Mouse (Mus musculus) G1E (cell line): ENCODE data around the gene Tbc1d16. TPM values are rescaled to one million over a fixed set of nuclear protein-coding genes. Genes with fewer than 3 reads are reported as not detected.

Experiments used
- ATAC-seq: 2 replicates; pipeline ENCODE4 v1.8.0; 2016; ENCODE audit warnings: mild to moderate bottlenecking; ENCODE audit not compliant: insufficient number of reproducible peaks, poor library complexity, low FRiP score, severe bottlenecking; ENCODE audit errors: extremely low read depth
- DNase-seq: peaks from one replicate; pipeline ENCODE4 v3.0.0; 2012; ENCODE audit warnings: low spot score
- H3K27me3 ChIP-seq: 2 replicates; pipeline ENCODE4 v1.6.1; 2012; ENCODE audit warnings: mild to moderate bottlenecking, low read length, inconsistent platforms; ENCODE audit not compliant: insufficient read depth
- H3K36me3 ChIP-seq: replicated peaks from 2 replicates; pipeline ENCODE3; 2012; ENCODE audit warnings: mild to moderate bottlenecking, inconsistent platforms
- H3K4me1 ChIP-seq: 2 replicates; pipeline ENCODE4 v1.6.1; 2012; ENCODE audit warnings: low read depth, low read length, inconsistent platforms, mixed read lengths; ENCODE audit not compliant: insufficient read depth
- H3K4me3 ChIP-seq: 2 replicates; pipeline ENCODE4 v1.5.1; 2012; ENCODE audit warnings: low read depth, mild to moderate bottlenecking, inconsistent platforms, low read length, moderate library complexity, mixed read lengths
- H3K9me3 ChIP-seq: replicated peaks from 2 replicates; pipeline ENCODE4 v1.6.1; 2012; ENCODE audit warnings: inconsistent platforms
- CTCF ChIP-seq: IDR thresholded peaks from 2 replicates; pipeline ENCODE4 v1.5.1; 2012; ENCODE audit warnings: low read depth, low read length, inconsistent platforms, mixed read lengths
- GATA1 ChIP-seq: IDR thresholded peaks from 2 replicates; pipeline ENCODE4 v1.6.1; 2012; ENCODE audit warnings: borderline replicate concordance, low read length, inconsistent platforms, mixed read lengths
- GATA2 ChIP-seq: IDR thresholded peaks from 2 replicates; pipeline ENCODE4 v1.6.1; 2012; ENCODE audit warnings: low read depth, low read length, inconsistent platforms, borderline replicate concordance
- POLR2AphosphoS5 ChIP-seq: IDR thresholded peaks from 2 replicates; pipeline ENCODE4 v1.6.1; 2012; ENCODE audit warnings: low read depth, low read length, inconsistent platforms; ENCODE audit not compliant: insufficient replicate concordance
- TAL1 ChIP-seq: conservative IDR thresholded peaks from 2 replicates; pipeline ENCODE4 v1.6.1; 2012; ENCODE audit warnings: low read depth, low read length, inconsistent platforms, mixed read lengths
- polyA plus RNA-seq: library from polyadenylated mRNA; stranded (reverse); fragments of >175 nt; gene quantifications from 2 replicates; pipeline ENCODE4 v1.2.3, GENCODE M21; 2012
- total RNA-seq, 2 experiments: library from RNA; stranded (forward) in 1 of 2; stranded (reverse) in 1 of 2; fragments of 200-1000 nt in 1 of 2; fragments of >200 nt in 1 of 2; fragmentation: Nextera tagmentation in 1 of 2; gene quantifications; 2 replicates each; pipeline ENCODE4 v1.2.3; 2014 to 2017

Tbc1d16 gene
- total and polyA plus RNA-seq, 3 experiments = 0.05 TPM; not detected in 2

- TF ChIP-seq CTCF (no peak), GATA2 (no peak), GATA1 (no peak), POLR2AphosphoS5 (no peak), TAL1 (no peak)
- Histone ChIP-seq H3K36me3 (no peaks in the 10 kb centered on the region), H3K4me3 (no peak overlapping the region; the same call in 1 of the 2 replicates), H3K9me3 (peaks cover 98% of the 10 kb centered on the region), H3K27me3 (no peaks in the 10 kb centered on the region; the same call in 1 of the 2 replicates), H3K4me1 (no peaks in the 10 kb centered on the region)
- no peak for ATAC-seq
- no peak for DNase-seq
These were observed 89.3 kb downstream of the Tbc1d16 start for GRCm38 (mm10) chr11:119139026-119139425.

DNA sequence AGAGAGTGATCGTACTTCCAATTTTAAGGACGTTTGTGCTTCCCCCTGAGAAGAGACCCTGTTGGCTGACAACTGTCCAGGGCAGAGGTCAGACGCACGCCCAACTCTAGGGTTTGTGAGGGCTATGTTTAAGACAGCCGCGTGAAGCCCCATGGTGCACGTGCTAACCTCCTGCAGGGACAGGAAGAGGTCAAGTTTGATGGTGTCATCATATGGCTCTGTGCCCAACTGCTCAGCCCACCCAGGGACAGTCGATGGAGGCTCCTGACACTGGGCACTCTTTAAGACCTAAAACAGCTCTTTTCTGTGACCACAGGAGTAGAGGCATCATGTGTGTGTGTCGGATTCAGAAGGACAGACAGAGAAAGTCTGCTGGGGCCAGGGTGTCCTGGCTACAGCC, 90.1 kb downstream of the Tbc1d16 start:
- no peak for ATAC-seq
- no peaks in the 10 kb centered on the region for H3K36me3 ChIP-seq
- DNase-seq = no peak
- TF ChIP-seq GATA1 (no peak), CTCF (no peak), POLR2AphosphoS5 (no peak), GATA2 (no peak), TAL1 (no peak)
- peaks cover 98% of the 10 kb centered on the region for H3K9me3 ChIP-seq
- H3K27me3 ChIP-seq = no peaks in the 10 kb centered on the region; the same call in 1 of the 2 replicates
- no peak overlapping the region for H3K4me3 ChIP-seq
- H3K4me1 ChIP-seq = no peaks in the 10 kb centered on the region

DNA sequence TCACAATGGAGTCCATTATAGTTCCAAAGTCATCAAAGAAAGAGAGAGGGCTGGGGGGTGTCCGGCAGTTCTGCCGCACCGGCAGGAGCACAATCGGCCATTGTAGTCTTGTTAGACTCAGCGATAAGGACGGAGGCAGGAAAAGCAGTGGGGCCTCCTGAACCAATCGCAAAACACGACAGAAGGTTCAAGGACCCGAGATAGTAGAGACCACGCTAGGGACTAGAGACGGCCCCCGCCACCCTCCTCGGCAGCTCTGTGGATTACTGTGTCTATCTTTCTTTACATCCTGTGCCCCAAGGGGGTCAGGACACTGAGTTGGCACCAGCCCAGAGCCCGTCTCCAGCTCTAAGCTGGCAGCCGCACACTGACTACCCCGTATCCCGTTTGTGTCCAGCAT, 93.7 kb downstream of the Tbc1d16 start:
- H3K4me3 ChIP-seq = no peak overlapping the region
- DNase-seq = no peak
- no peaks in the 10 kb centered on the region; the same call in 1 of the 2 replicates for H3K27me3 ChIP-seq
- ATAC-seq = no peak
- H3K9me3 ChIP-seq = peaks cover 93% of the 10 kb centered on the region
- no peaks in the 10 kb centered on the region for H3K4me1 ChIP-seq
- TF ChIP-seq POLR2AphosphoS5 = no peak
- TF ChIP-seq CTCF = no peak
- no peak for TF ChIP-seq TAL1
- TF ChIP-seq GATA2 = no peak
- no peak for TF ChIP-seq GATA1
- H3K36me3 ChIP-seq = no peaks in the 10 kb centered on the region

- H3K4me1 ChIP-seq = no peaks in the 10 kb centered on the region
- H3K9me3 ChIP-seq = peaks cover 93% of the 10 kb centered on the region
- no peak overlapping the region for H3K4me3 ChIP-seq
- ATAC-seq = no peak
- no peaks in the 10 kb centered on the region for H3K36me3 ChIP-seq
- DNase-seq = no peak
- H3K27me3 ChIP-seq = no peaks in the 10 kb centered on the region
- TF ChIP-seq POLR2AphosphoS5 (no peak), CTCF (no peak), TAL1 (no peak), GATA1 (no peak), GATA2 (no peak)
These were observed 94.7 kb downstream of the Tbc1d16 start for GRCm38 (mm10) chr11:119133437-119134221.

GRCm38 (mm10) chr11:119132198-119133035, 95.9 kb downstream of the Tbc1d16 start:
- no peaks in the 10 kb centered on the region for H3K36me3 ChIP-seq
- H3K4me1 ChIP-seq = no peaks in the 10 kb centered on the region
- TF ChIP-seq CTCF (no peak), GATA1 (no peak), POLR2AphosphoS5 (no peak), TAL1 (no peak), GATA2 (no peak)
- no peak overlapping the region for H3K4me3 ChIP-seq
- ATAC-seq (no peak), DNase-seq (no peak)
- H3K27me3 ChIP-seq = no peaks in the 10 kb centered on the region
- H3K9me3 ChIP-seq = peaks cover 93% of the 10 kb centered on the region
